Mouse (Mus musculus) forebrain, embryonic 14.5 days (tissue): ENCODE results near the gene Vsig4. TPM values are rescaled to one million over a fixed set of nuclear protein-coding genes. Genes with fewer than 3 reads are reported as not detected.

Experiments
- ATAC-seq: fragments of 200-750 bp; cut with Nextera tagmentation; 2 replicates; pipeline ENCODE4 v1.8.0; 2017; ENCODE audit warnings: mild to moderate bottlenecking, moderate library complexity
- DNase-seq: peaks from one replicate; pipeline ENCODE4 v3.0.0-alpha.2; 2015; ENCODE audit warnings: low spot score
- H3K27ac ChIP-seq: fragments of 300-500 bp; sonication (generic); 2 replicates; pipeline ENCODE4 v1.5.1; 2014; ENCODE audit warnings: low read depth, mild to moderate bottlenecking, control low read depth, low read length, moderate library complexity
- H3K27me3 ChIP-seq: fragments of 300-500 bp; sonication (generic); replicated peaks from 2 replicates; pipeline ENCODE4 v1.6.1; 2014; ENCODE audit warnings: low read length, control low read depth, mixed read lengths; ENCODE audit not compliant: control insufficient read depth, insufficient read depth
- H3K36me3 ChIP-seq: fragments of 300-500 bp; sonication (generic); 2 replicates; pipeline ENCODE4 v1.6.1; 2014; ENCODE audit warnings: low read length, control low read depth; ENCODE audit not compliant: control insufficient read depth, insufficient read depth
- H3K4me1 ChIP-seq: fragments of 300-500 bp; sonication (generic); 2 replicates; pipeline ENCODE4 v1.6.1; 2014; ENCODE audit warnings: antibody characterized with exemption, low read length, control low read depth; ENCODE audit not compliant: control insufficient read depth, insufficient read depth
- H3K4me2 ChIP-seq: fragments of 300-500 bp; sonication (generic); 2 replicates; pipeline ENCODE4 v1.6.1; 2014; ENCODE audit warnings: mild to moderate bottlenecking, control low read depth, low read length
- H3K4me3 ChIP-seq: fragments of 300-500 bp; sonication (generic); 2 replicates; pipeline ENCODE4 v1.5.1; 2014; ENCODE audit warnings: low read depth, low read length, control low read depth
- H3K9ac ChIP-seq: fragments of 300-500 bp; sonication (generic); 2 replicates; pipeline ENCODE4 v1.6.1; 2014; ENCODE audit warnings: mild to moderate bottlenecking, low read length, control low read depth, moderate library complexity
- H3K9me3 ChIP-seq: fragments of 300-500 bp; sonication (generic); replicated peaks from 2 replicates; pipeline ENCODE4 v1.6.1; 2016; ENCODE audit warnings: low read length, control low read depth, mixed read lengths; ENCODE audit not compliant: control insufficient read depth
- WGBS: fragments of 180-500 bp; shearing (Covaris S2); extraction: QIAGEN DNeasy Blood & Tissue Kit; methylation state at CpG from one replicate; pipeline ENCODE4 v1.1.7; 2014; 5-methylcytosine and 5-hydroxymethylcytosine counted together
- polyA plus RNA-seq: library from polyadenylated mRNA; unstranded; fragments of >200 nt; fragmentation: Nextera tagmentation; extraction: Ambion mirVana; gene quantifications from 2 replicates; pipeline ENCODE4 v1.2.1, GENCODE M21; 2014

The Vsig4 gene
- not detected in 2 replicates for polyA plus RNA-seq

- Histone ChIP-seq H3K4me2 (no peak within 1 kb of the TSS), H3K4me1 (no peaks in the 10 kb centered on the region), H3K27me3 (no peaks in the 10 kb centered on the region), H3K36me3 (no peaks in the 10 kb centered on the region), H3K9ac (no peak within 1 kb of the TSS), H3K4me3 (no peak within 1 kb of the TSS), H3K9me3 (no peaks in the 10 kb centered on the region), H3K27ac (no peak within 1 kb of the TSS)
- ATAC-seq: no peak
- 94% methylated on average over 3 of the region's 3 CpGs for WGBS
- DNase-seq: no peak
Observed at GRCm38 (mm10) chrX:96293338-96293737, at the start of gene Vsig4. Gene Vsig4, minus strand, starts transcription at chrX:96293438.

- ATAC-seq (no peak), DNase-seq (no peak)
- 75% methylated on average over 2 of the region's 2 CpGs for WGBS
- no peaks in the 10 kb centered on the region for H3K27me3 ChIP-seq
- no peak overlapping the region for H3K9ac ChIP-seq
- no peaks in the 10 kb centered on the region for H3K9me3 ChIP-seq
- H3K4me1 ChIP-seq: no peaks in the 10 kb centered on the region
- no peaks in the 10 kb centered on the region for H3K36me3 ChIP-seq
- no peak overlapping the region for H3K4me3 ChIP-seq
- H3K4me2 ChIP-seq: no peak overlapping the region
- H3K27ac ChIP-seq: no peak overlapping the region
Observed at GRCm38 (mm10) chrX:96339108-96339507, 45.9 kb upstream of the Vsig4 start.

- Histone ChIP-seq H3K4me2 (no peak overlapping the region), H3K9me3 (no peaks in the 10 kb centered on the region), H3K4me1 (no peaks in the 10 kb centered on the region), H3K4me3 (no peak overlapping the region), H3K9ac (no peak overlapping the region), H3K36me3 (no peaks in the 10 kb centered on the region), H3K27ac (no peak overlapping the region), H3K27me3 (no peaks in the 10 kb centered on the region)
- WGBS: 55% methylated on average over 4 of the region's 4 CpGs
- no peak for ATAC-seq
- peak; percentile 22 for DNase-seq
Observed at GRCm38 (mm10) chrX:96329764-96330163, 36.5 kb upstream of the Vsig4 start.

GRCm38 (mm10) chrX:96256509-96256908 lies 36.7 kb downstream of the Vsig4 start:
- Histone ChIP-seq H3K27ac (no peak overlapping the region), H3K27me3 (no peaks in the 10 kb centered on the region), H3K9me3 (no peaks in the 10 kb centered on the region), H3K4me2 (no peak overlapping the region), H3K36me3 (no peaks in the 10 kb centered on the region), H3K4me1 (no peaks in the 10 kb centered on the region), H3K4me3 (no peak overlapping the region), H3K9ac (no peak overlapping the region)
- DNase-seq (no peak), ATAC-seq (no peak)

GRCm38 (mm10) chrX:96239644-96240043 lies 53.6 kb downstream of the Vsig4 start:
- WGBS: 54% methylated on average over 2 of the region's 2 CpGs
- Histone ChIP-seq H3K36me3 (no peaks in the 10 kb centered on the region), H3K27ac (no peak overlapping the region), H3K4me1 (no peaks in the 10 kb centered on the region), H3K27me3 (no peaks in the 10 kb centered on the region), H3K9ac (no peak overlapping the region), H3K9me3 (no peaks in the 10 kb centered on the region), H3K4me3 (no peak overlapping the region), H3K4me2 (no peak overlapping the region)
- ATAC-seq (no peak), DNase-seq (no peak)

- Histone ChIP-seq H3K36me3 (no peaks in the 10 kb centered on the region), H3K9me3 (no peaks in the 10 kb centered on the region), H3K27me3 (no peaks in the 10 kb centered on the region), H3K4me2 (no peak overlapping the region), H3K4me1 (no peaks in the 10 kb centered on the region), H3K4me3 (no peak overlapping the region), H3K27ac (no peak overlapping the region), H3K9ac (no peak overlapping the region)
- WGBS: 90% methylated on average over 1 of the region's 1 CpGs
- no peak for DNase-seq
- no peak for ATAC-seq
Observed at GRCm38 (mm10) chrX:96239037-96239436, 54.2 kb downstream of the Vsig4 start.

GRCm38 (mm10) chrX:96235775-96236174 lies 57.5 kb downstream of the Vsig4 start:
- no peak for ATAC-seq
- no peak for DNase-seq
- WGBS: 77% methylated on average over 1 of the region's 1 CpGs
- H3K27me3 ChIP-seq: no peaks in the 10 kb centered on the region
- no peak overlapping the region for H3K4me2 ChIP-seq
- H3K4me3 ChIP-seq: no peak overlapping the region
- H3K27ac ChIP-seq: no peak overlapping the region
- H3K36me3 ChIP-seq: no peaks in the 10 kb centered on the region
- H3K4me1 ChIP-seq: no peaks in the 10 kb centered on the region
- no peak overlapping the region for H3K9ac ChIP-seq
- H3K9me3 ChIP-seq: no peaks in the 10 kb centered on the region

- H3K36me3 ChIP-seq: no peaks in the 10 kb centered on the region
- DNase-seq (no peak), ATAC-seq (no peak)
- no peak overlapping the region for H3K27ac ChIP-seq
- no peaks in the 10 kb centered on the region for H3K27me3 ChIP-seq
- no peak overlapping the region for H3K9ac ChIP-seq
- no peak overlapping the region for H3K4me3 ChIP-seq
- H3K9me3 ChIP-seq: no peaks in the 10 kb centered on the region
- H3K4me2 ChIP-seq: no peak overlapping the region
- no peaks in the 10 kb centered on the region for H3K4me1 ChIP-seq
Observed at GRCm38 (mm10) chrX:96227030-96227429, 66.2 kb downstream of the Vsig4 start.

GRCm38 (mm10) chrX:96225474-96225873 lies 67.8 kb downstream of the Vsig4 start:
- Histone ChIP-seq H3K27ac (no peak overlapping the region), H3K36me3 (no peaks in the 10 kb centered on the region)

GRCm38 (mm10) chrX:96224210-96224609 lies 69.0 kb downstream of the Vsig4 start:
- H3K27ac ChIP-seq: no peak overlapping the region
- ATAC-seq: no peak
- no peaks in the 10 kb centered on the region for H3K36me3 ChIP-seq
- WGBS: 78% methylated on average over 6 of the region's 6 CpGs
- no peak overlapping the region for H3K9ac ChIP-seq
- H3K4me1 ChIP-seq: no peaks in the 10 kb centered on the region
- DNase-seq: no peak
- H3K27me3 ChIP-seq: no peaks in the 10 kb centered on the region
- H3K9me3 ChIP-seq: no peaks in the 10 kb centered on the region
- H3K4me3 ChIP-seq: no peak overlapping the region
- no peak overlapping the region for H3K4me2 ChIP-seq

More at GRCm38 (mm10) chrX:96225474-96225873, 67.8 kb downstream of the Vsig4 start:
- Histone ChIP-seq H3K27me3 (no peaks in the 10 kb centered on the region), H3K9ac (no peak overlapping the region), H3K4me3 (no peak overlapping the region), H3K4me1 (no peaks in the 10 kb centered on the region), H3K9me3 (no peaks in the 10 kb centered on the region), H3K4me2 (no peak overlapping the region)
- ATAC-seq (no peak), DNase-seq (no peak)
